Mouse (Mus musculus): ENCODE data around the gene Rnd2. TPM values are rescaled to one million over a fixed set of nuclear protein-coding genes. Genes with fewer than 3 reads are reported as not detected.
A peak's percentile ranks its signal among the peaks of the same experiment; 100 is the strongest.
"Not testable (repeated sequence)": the region's sequence is repeated elsewhere in the genome, so short reads cannot be mapped to it uniquely, and the experiment has no call there.

The Rnd2 gene
- polyA plus RNA-seq, 1 experiment from 2014 or later, result 7.6 TPM

DNA sequence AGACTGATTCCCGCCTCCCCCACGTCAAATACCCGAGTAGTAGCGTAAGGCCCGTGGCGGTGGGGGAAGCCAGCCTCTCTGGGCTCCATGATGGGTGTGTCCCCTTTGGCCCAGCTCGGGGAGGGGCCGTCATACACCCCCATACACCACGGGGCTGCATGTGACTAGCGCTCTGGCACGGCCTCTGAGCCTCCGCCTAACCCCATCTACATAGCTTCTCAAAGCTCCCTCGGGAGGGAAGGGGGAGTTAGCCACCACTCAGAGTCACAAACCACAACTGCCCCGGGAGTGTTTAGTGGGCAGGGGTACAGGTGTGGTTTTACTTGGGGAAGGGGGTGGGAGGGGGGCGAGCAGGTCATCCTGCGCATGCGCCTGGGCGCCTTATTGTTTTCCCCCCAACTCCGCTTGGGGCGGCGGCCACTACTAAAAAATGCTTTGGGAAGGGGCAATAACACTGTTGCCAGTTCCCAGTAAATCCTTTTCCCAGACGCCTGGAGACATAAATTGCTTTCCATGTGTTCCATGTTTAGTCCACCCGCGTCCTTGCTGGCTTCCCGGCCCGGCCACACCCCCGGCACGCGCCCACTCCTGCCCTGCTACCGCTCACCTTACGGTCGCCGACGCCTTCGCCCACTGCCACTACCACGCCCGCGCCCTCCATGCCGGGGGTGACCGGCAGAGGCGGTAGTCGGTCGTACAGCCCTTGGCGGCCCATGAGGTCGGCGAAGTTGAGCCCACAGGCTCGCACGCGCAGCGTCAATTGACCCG is 486 bp downstream of the Rnd2 start:
- ATAC-seq (ENCODE audit: low read depth), result peak; percentile 36
- peak overlapping the region; percentile 95 for H3K4me2 ChIP-seq (ENCODE audit: low read depth, low read length)
- peak overlapping the region; percentile 81 for H3K4me3 ChIP-seq (ENCODE audit: low read length)
- under 1% methylated on average over 51 of the region's 51 CpGs for WGBS
- 0 out of 2 replicates have a peak, but pooled peaks cover under 1% of the 10 kb centered on the region for H3K36me3 ChIP-seq (ENCODE audit: control insufficient read depth, insufficient read depth, low read length)
- peak overlapping the region; percentile 89 for H3K27ac ChIP-seq (ENCODE audit: low read length)
- H3K4me1 ChIP-seq (replicated peaks; ENCODE audit: control insufficient read depth, insufficient read depth, low read length), result peaks cover 32% of the 10 kb centered on the region
- H3K27me3 ChIP-seq (ENCODE audit: control insufficient read depth, insufficient read depth, low read depth, low read length), result no peaks in the 10 kb centered on the region; the same call in 1 of the 2 replicates
- no peaks in the 10 kb centered on the region for H3K9me3 ChIP-seq (ENCODE audit: control insufficient read depth, low read length)
- peak overlapping the region; percentile 84 for H3K9ac ChIP-seq (ENCODE audit: low read length)

DNA sequence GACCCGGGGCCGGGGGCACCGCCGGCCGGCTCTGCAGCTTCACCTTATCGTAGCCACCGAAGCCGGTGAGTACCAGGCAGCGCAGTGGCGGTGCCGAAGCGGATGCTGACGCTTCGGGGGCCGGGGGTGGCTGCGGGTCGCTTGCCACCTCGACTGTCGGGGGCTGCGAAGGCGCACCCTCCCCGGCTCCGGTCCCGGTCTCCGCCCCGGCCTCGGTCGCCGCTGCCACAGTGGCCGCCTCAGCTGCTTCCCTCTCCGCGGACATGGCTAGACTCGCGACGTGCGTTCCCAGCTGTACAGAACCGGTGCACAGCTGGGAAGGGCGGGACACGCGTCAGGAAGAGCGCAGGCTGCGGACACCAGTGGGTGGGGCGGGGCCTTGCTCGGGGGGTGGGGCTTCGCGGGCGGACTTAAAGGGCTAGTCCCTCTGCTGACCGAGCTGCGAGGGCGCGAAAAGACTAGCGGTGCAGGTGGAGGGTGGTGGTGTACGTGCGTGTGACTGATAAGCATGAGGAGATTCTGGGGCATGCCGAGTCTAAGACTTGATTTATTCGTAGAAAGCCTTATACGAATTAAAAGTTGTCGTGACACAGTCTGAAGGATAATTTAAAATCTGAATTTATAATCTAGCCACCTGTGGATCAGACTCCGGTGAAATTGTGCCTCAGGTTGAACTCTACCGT is 1.2 kb downstream of the Rnd2 start, which contains the start of gene Vat1:
Vat1 (minus strand) TSS at position 362 of the 683 bp plus-strand sequence.
- WGBS, result 2% methylated on average over 54 of the region's 60 CpGs
- H3K4me2 ChIP-seq (ENCODE audit: low read depth, low read length), result peak within 1 kb of the TSS; percentile 95
- peak; percentile 75 for ATAC-seq (ENCODE audit: low read depth)

DNA sequence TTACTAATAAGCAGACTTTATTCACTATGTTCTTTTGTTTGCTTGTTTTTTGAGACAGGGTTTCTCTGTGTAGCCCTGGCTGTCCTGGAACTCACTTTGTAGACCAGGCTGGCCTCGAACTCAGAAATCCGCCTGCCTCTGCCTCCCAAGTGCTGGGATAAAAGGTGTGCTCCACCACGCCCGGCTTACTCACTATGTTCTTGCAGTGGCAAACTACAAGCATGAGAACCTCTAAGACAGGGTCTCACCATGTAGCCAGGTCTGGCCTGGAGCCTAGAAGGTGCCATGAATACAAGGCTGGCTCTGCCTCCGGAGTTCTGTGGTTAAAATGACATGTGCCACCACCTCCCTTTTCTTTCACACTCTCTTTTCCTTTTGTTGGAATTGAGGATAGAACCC is 1.8 kb downstream of the Rnd2 start:
- not testable (repeated sequence) for H3K27me3 ChIP-seq (ENCODE audit: control insufficient read depth, insufficient read depth, low read depth, low read length); H3K9me3 ChIP-seq (ENCODE audit: control insufficient read depth, low read length); H3K36me3 ChIP-seq (ENCODE audit: control insufficient read depth, insufficient read depth, low read length); ATAC-seq (ENCODE audit: low read depth); H3K27ac ChIP-seq (ENCODE audit: low read length); H3K9ac ChIP-seq (ENCODE audit: low read length)
- Histone ChIP-seq H3K4me1 (replicated peaks; ENCODE audit: control insufficient read depth, insufficient read depth, low read length) (peaks cover 32% of the 10 kb centered on the region), H3K4me2 (ENCODE audit: low read depth, low read length) (peak overlapping the region; percentile 95), H3K4me3 (ENCODE audit: low read length) (peak overlapping the region; percentile 81)
- 52% methylated on average over 5 of the region's 5 CpGs for whole genome bisulfite sequencing

More for the DNA sequence above, 1.2 kb downstream of the Rnd2 start, which contains the start of gene Vat1:
- Histone ChIP-seq H3K4me1 (replicated peaks; ENCODE audit: control insufficient read depth, insufficient read depth, low read length) (peaks cover 32% of the 10 kb centered on the region), H3K9me3 (ENCODE audit: control insufficient read depth, low read length) (no peaks in the 10 kb centered on the region), H3K4me3 (ENCODE audit: low read length) (peak within 1 kb of the TSS; percentile 81), H3K27me3 (ENCODE audit: control insufficient read depth, insufficient read depth, low read depth, low read length) (no peaks in the 10 kb centered on the region; the same call in 1 of the 2 replicates), H3K27ac (ENCODE audit: low read length) (peak within 1 kb of the TSS; percentile 89), H3K36me3 (ENCODE audit: control insufficient read depth, insufficient read depth, low read length) (no peaks in the 10 kb centered on the region), H3K9ac (ENCODE audit: low read length) (peak within 1 kb of the TSS; percentile 84)

DNA sequence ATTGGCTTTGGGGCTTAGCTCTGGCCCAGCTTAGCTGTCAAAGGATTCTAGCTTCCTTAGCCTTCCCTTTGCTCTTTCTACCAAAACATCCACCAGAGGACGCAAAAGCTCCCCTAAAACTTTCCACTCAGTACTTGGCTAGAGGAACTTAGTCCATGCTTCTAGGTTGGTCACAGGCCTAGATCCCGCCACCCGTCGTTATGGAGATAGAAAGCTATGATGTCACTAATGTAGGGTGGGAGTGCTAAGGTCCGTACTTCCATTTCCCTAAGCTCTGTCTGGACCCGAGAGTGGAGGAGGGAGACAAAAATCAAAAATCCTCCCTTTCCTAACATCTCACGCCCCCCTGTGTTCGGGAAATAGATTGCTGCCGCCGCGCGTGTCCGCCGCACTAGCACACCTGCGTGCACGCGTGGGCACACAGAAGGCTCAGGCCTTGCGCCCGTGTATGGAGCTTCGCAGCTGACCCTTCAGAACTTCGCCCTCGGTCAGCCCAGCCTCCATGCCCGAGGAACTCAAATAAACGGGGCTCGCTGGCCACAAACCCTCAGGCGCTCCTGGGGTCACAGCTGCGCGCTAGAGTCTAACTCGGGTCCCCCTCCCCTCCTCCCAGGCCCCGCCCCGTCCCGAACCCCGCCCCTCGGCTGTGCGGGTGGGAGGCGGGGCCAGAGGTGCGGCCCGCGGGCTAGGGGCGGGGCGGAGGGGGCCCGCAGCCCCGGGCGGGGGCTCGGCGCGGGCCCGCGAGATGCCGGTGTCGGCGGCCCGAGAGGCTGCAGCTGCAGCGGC is 2.9 kb downstream of the Rnd2 start:
- H3K27me3 ChIP-seq (ENCODE audit: control insufficient read depth, insufficient read depth, low read depth, low read length), result no peaks in the 10 kb centered on the region; the same call in 1 of the 2 replicates
- under 1% methylated on average over 38 of the region's 54 CpGs for WGBS
- H3K4me3 ChIP-seq (ENCODE audit: low read length), result peak overlapping the region; percentile 81
- no peak overlapping the region; the same call in none of the 2 replicates for H3K27ac ChIP-seq (ENCODE audit: low read length)
- peak overlapping the region; percentile 75 for H3K9ac ChIP-seq (ENCODE audit: low read length)
- H3K36me3 ChIP-seq (ENCODE audit: control insufficient read depth, insufficient read depth, low read length), result no peaks in the 10 kb centered on the region
- H3K9me3 ChIP-seq (ENCODE audit: control insufficient read depth, low read length), result no peaks in the 10 kb centered on the region
- peak; percentile 80 for ATAC-seq (ENCODE audit: low read depth)
- H3K4me1 ChIP-seq (replicated peaks; ENCODE audit: control insufficient read depth, insufficient read depth, low read length), result peaks cover 29% of the 10 kb centered on the region
- peak overlapping the region; percentile 98 for H3K4me2 ChIP-seq (ENCODE audit: low read depth, low read length)

DNA sequence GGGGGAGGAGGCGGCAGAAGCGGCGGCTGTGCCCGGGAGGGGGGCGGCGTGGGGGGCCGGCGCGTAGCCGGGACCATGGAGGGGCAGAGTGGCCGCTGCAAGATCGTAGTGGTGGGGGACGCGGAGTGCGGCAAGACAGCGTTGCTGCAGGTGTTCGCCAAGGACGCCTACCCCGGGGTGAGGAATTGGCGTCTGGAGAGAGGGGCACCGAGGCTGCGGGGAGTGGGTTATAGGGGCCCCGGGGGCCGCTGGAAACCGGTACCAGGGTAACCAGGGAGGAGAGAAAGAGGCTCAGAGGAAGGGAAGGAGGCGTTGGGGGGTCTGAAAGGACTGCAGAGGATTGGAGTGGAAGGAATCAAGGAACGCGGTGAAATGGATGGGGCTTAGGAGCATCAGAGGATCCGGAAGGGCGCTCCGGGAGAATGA is 3.5 kb downstream of the Rnd2 start:
- H3K36me3 ChIP-seq (ENCODE audit: control insufficient read depth, insufficient read depth, low read length), result no peaks in the 10 kb centered on the region
- no peaks in the 10 kb centered on the region; the same call in 1 of the 2 replicates for H3K27me3 ChIP-seq (ENCODE audit: control insufficient read depth, insufficient read depth, low read depth, low read length)
- H3K9ac ChIP-seq (ENCODE audit: low read length), result peak overlapping the region; percentile 75
- under 1% methylated on average over 27 of the region's 31 CpGs for WGBS
- no peaks in the 10 kb centered on the region for H3K9me3 ChIP-seq (ENCODE audit: control insufficient read depth, low read length)
- H3K27ac ChIP-seq (ENCODE audit: low read length), result no peak overlapping the region
- peaks cover 26% of the 10 kb centered on the region for H3K4me1 ChIP-seq (replicated peaks; ENCODE audit: control insufficient read depth, insufficient read depth, low read length)
- peak overlapping the region; percentile 98 for H3K4me2 ChIP-seq (ENCODE audit: low read depth, low read length)
- peak; percentile 10 for ATAC-seq (ENCODE audit: low read depth)
- peak overlapping the region; percentile 81 for H3K4me3 ChIP-seq (ENCODE audit: low read length)

DNA sequence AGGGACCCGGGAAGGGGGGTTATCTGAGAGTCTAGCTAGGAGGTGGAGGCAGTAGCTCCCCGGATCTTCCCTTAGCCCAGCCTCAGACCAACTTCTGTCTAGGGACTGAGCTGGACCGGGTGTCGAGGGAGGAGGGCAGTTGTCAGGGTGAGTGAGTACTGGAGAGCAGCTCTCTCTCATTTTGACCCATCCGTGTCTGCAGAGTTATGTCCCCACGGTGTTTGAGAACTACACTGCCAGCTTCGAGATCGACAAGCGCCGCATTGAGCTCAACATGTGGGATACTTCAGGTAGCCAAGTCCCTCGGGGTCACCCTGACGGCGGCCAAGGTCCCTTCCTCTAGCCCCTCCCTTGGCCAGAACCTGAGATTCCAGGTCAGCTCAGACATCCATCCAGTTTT is 3.9 kb downstream of the Rnd2 start:
- H3K27me3 ChIP-seq (ENCODE audit: control insufficient read depth, insufficient read depth, low read depth, low read length), result no peaks in the 10 kb centered on the region; the same call in 1 of the 2 replicates
- H3K4me1 ChIP-seq (replicated peaks; ENCODE audit: control insufficient read depth, insufficient read depth, low read length), result peaks cover 22% of the 10 kb centered on the region
- no peak for ATAC-seq (ENCODE audit: low read depth)
- peak overlapping the region; percentile 81 for H3K4me3 ChIP-seq (ENCODE audit: low read length)
- 7% methylated on average over 13 of the region's 13 CpGs for WGBS
- peak overlapping the region; percentile 75 for H3K9ac ChIP-seq (ENCODE audit: low read length)
- H3K9me3 ChIP-seq (ENCODE audit: control insufficient read depth, low read length), result no peaks in the 10 kb centered on the region
- no peak overlapping the region for H3K27ac ChIP-seq (ENCODE audit: low read length)
- peak overlapping the region; percentile 98 for H3K4me2 ChIP-seq (ENCODE audit: low read depth, low read length)
- H3K36me3 ChIP-seq (ENCODE audit: control insufficient read depth, insufficient read depth, low read length), result no peaks in the 10 kb centered on the region

DNA sequence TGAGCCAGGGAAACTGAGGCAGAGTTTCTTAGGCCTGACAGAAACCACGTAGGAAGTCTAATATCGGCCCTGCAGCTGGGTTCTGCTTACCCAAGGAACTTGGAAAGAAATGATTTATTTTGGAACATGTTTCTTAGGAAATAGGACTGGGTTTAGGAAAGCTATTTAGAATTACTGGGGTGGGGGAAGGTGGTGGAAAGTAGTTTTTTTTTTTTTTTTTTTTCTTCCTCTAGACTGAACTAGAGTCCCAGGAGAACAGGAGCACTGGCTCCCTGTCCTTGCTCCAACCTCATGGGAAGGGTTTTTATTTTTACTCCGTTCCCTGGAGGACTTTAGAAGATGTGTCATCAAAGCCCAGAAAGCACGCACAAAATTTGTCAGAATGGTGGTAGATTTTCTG is 4.4 kb downstream of the Rnd2 start:
- no peaks in the 10 kb centered on the region for H3K36me3 ChIP-seq (ENCODE audit: control insufficient read depth, insufficient read depth, low read length)
- no peaks in the 10 kb centered on the region; the same call in 1 of the 2 replicates for H3K27me3 ChIP-seq (ENCODE audit: control insufficient read depth, insufficient read depth, low read depth, low read length)
- H3K4me1 ChIP-seq (replicated peaks; ENCODE audit: control insufficient read depth, insufficient read depth, low read length), result peaks cover 19% of the 10 kb centered on the region
- no peaks in the 10 kb centered on the region for H3K9me3 ChIP-seq (ENCODE audit: control insufficient read depth, low read length)
- no peak overlapping the region; the same call in 1 of the 2 replicates for H3K9ac ChIP-seq (ENCODE audit: low read length)
- peak overlapping the region; percentile 81 for H3K4me3 ChIP-seq (ENCODE audit: low read length)
- peak overlapping the region; percentile 98 for H3K4me2 ChIP-seq (ENCODE audit: low read depth, low read length)
- no peak overlapping the region for H3K27ac ChIP-seq (ENCODE audit: low read length)
- no peak for ATAC-seq (ENCODE audit: low read depth)
- 55% methylated on average over 4 of the region's 4 CpGs for WGBS

DNA sequence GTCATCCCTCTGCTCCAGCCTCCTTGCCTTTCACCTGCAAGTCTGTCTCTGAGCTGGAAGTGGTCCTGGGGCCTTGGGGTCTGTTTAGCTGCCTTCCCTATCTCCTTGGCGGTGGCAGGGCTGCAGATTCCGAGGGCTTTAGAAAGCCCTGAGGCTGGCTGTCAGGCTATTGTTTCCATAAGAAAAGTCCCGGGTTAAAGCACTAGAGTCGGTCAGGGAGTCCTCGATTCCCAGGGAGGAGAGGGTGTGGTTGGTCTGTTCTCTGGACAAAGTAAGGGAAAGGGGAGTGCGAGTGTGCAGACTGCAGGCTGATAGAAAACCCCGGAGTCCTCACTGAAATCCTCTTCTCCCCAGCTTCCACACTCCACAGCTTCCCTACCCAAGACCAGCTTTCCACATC is 5.4 kb downstream of the Rnd2 start:
- Histone ChIP-seq H3K9ac (ENCODE audit: low read length) (no peak overlapping the region), H3K4me1 (replicated peaks; ENCODE audit: control insufficient read depth, insufficient read depth, low read length) (peaks cover 16% of the 10 kb centered on the region), H3K27me3 (ENCODE audit: control insufficient read depth, insufficient read depth, low read depth, low read length) (no peaks in the 10 kb centered on the region; the same call in 1 of the 2 replicates), H3K27ac (ENCODE audit: low read length) (no peak overlapping the region), H3K4me3 (ENCODE audit: low read length) (no peak overlapping the region), H3K4me2 (ENCODE audit: low read depth, low read length) (no peak overlapping the region), H3K36me3 (ENCODE audit: control insufficient read depth, insufficient read depth, low read length) (no peaks in the 10 kb centered on the region), H3K9me3 (ENCODE audit: control insufficient read depth, low read length) (no peaks in the 10 kb centered on the region)
- no peak for ATAC-seq (ENCODE audit: low read depth)
- 54% methylated on average over 7 of the region's 7 CpGs for WGBS

All from lung, embryonic 16.5 days (tissue).